Mouse (Mus musculus) olfactory bulb, adult 2 months (tissue): ENCODE data around the gene Flot1. TPM values are rescaled to one million over a fixed set of nuclear protein-coding genes. Genes with fewer than 3 reads are reported as not detected.

ENCODE experiments used
- H3K27ac ChIP-seq: fragments of 200-500 bp; 2 replicates; pipeline ENCODE4 v1.5.1; 2012; ENCODE audit warnings: low read depth, low read length; ENCODE audit not compliant: insufficient read depth
- H3K4me1 ChIP-seq: fragments of 200-500 bp; 2 replicates; pipeline ENCODE4 v1.6.1; 2012; ENCODE audit warnings: low read length; ENCODE audit not compliant: control insufficient read depth, insufficient read depth
- H3K4me3 ChIP-seq: fragments of 200-500 bp; 2 replicates; pipeline ENCODE4 v1.5.1; 2012; ENCODE audit warnings: mild to moderate bottlenecking, low read depth, low read length, moderate library complexity; ENCODE audit not compliant: insufficient read depth
- CTCF ChIP-seq: fragments of 200-500 bp; IDR thresholded peaks from 2 replicates; pipeline ENCODE4 v1.5.1; 2012; ENCODE audit warnings: low read depth, mild to moderate bottlenecking, low read length, moderate library complexity; ENCODE audit not compliant: insufficient read depth
- POLR2A ChIP-seq: fragments of 200-500 bp; IDR thresholded peaks from 2 replicates; pipeline ENCODE4 v1.6.1; 2012; ENCODE audit warnings: mild to moderate bottlenecking, low read depth, low read length, moderate library complexity; ENCODE audit not compliant: insufficient read depth
- WGBS: fragments of 180-500 bp; shearing (Covaris S2); methylation state at CpG from one replicate; pipeline ENCODE4 v1.1.7; 2018; 5-methylcytosine and 5-hydroxymethylcytosine counted together
- polyA plus RNA-seq: library from polyadenylated mRNA; stranded (reverse); fragments of >200 nt; gene quantifications from 2 replicates; pipeline ENCODE4 v1.2.4, GENCODE M21; 2012; ENCODE audit warnings: low replicate concordance; ENCODE audit not compliant: missing spikeins, insufficient read depth, insufficient read length

Flot1 gene
- not detected in 2 replicates for polyA plus RNA-seq

DNA sequence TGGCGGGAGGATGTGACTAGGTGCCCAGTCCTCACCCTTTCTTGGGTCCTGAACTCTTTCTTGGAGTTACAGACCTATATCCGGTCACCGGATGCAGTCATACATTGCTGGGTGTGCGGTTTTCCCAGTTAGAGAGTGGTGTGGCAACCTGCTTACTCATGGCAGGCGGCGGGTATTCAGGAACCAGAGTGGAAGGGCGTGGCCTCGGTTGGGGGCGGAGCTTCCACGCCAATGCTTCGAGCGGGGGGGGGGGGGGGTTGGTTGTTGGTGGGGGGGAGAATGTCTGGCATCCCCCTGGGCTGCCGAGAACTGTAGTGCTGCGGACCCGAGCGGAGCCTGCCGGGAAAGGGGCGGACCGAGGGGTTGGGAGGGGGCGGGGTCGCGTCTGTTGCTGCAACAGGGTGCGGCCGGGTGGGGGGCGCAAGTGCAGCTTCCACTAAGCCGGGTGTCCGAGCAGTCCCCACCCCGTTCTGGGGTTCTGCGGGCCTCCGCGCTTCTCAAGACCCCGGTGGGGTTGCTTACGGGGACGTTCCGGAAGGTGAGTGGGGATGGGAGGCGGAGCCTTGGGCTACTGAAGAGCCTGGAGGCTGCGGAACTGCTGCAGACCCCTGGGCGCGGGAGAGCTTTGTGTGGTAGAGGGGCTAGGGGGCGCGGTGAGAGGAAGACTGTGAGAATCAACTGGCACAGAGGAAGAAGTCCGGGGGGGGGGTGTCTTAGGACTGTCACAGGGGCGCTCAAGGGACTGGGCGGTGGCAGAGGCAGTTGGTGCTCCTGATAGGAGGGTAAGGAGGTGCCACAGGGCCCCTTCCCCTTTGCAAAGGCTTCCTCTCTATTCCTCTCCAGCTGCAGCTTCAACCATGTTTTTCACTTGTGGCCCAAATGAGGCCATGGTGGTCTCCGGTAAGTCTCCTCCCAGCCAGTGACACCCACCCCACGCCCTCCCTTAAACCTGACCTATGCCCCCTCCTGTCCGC lies at the start of gene Flot1:
Flot1 (plus strand) TSS at position 267 of the 974 bp plus-strand sequence.
- Histone ChIP-seq H3K4me1 (peaks cover 18% of the 10 kb centered on the region), H3K27ac (peak within 1 kb of the TSS; percentile 31; the same call in 1 of the 2 replicates), H3K4me3 (peak within 1 kb of the TSS; percentile 70)
- TF ChIP-seq POLR2A (no peak), CTCF (no peak)
- 1% methylated on average over 41 of the region's 47 CpGs for WGBS

DNA sequence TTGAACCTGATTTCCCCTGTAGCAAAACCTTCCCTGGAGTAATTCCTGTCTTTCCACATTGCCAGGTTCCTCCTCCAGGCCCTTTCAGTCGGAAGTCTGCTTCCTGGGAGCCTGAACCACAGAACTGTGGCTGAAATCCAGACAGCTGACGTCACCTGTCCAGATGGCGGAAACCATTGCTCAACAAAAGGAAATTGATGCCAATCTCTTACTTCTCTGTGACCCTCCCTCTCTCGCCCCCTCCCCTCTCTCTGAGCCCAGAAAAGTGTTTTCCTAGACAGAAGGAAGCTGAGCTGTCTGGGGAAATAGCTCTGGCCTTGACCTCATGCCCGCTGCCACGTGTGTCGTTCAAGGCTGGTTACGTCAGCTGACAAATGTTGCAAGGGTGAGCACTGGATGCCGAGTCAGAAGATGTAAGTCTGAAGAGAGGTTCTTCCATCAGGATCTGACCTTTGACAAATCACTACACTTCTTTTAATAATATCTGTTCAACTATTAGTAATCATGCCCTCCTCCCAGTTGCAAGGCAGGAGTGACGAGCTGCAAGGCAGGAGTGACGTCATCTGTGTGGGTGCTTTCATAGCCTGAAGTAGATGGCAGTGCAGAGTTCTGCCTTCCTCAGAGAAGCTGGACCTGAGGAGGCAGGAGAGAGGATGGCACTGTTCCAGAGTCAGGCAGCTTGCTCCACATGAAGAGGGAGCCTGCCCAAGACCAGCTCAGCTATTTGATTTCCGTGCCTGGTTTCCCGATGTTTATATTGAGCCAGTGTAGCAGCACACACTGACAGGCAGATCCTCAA lies 46.0 kb upstream of the Flot1 start:
- no peak for TF ChIP-seq CTCF
- no peak for TF ChIP-seq POLR2A
- H3K4me3 ChIP-seq: no peak overlapping the region
- WGBS: 31% methylated on average over 13 of the region's 13 CpGs
- 0 out of 2 replicates have a peak overlapping the region, but pooled peaks have one; percentile 8 for H3K27ac ChIP-seq
- H3K4me1 ChIP-seq: peaks cover 8% of the 10 kb centered on the region

DNA sequence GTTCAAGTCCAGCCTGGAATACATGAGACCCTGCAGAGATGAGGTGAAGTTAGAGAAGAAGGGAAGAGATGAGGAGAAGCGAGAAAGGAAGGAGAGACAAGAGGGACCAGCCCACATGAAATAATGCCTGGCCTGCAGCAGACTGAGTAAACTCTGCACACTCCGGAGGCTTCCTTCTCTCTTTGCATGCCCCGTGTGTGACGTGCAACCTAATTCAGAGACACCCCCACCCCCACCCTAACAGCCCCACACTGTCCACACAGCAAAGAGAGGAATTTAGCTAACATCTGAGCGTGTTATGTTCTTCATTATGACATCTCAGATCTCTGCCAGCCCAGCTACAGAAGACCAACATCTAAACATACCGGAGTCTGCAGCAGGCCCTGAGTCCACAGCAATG lies 44.1 kb upstream of the Flot1 start:
- H3K27ac ChIP-seq: no peak overlapping the region
- 87% methylated on average over 6 of the region's 6 CpGs for WGBS
- peaks cover 8% of the 10 kb centered on the region for H3K4me1 ChIP-seq
- no peak for TF ChIP-seq CTCF
- TF ChIP-seq POLR2A: no peak
- no peak overlapping the region for H3K4me3 ChIP-seq

DNA sequence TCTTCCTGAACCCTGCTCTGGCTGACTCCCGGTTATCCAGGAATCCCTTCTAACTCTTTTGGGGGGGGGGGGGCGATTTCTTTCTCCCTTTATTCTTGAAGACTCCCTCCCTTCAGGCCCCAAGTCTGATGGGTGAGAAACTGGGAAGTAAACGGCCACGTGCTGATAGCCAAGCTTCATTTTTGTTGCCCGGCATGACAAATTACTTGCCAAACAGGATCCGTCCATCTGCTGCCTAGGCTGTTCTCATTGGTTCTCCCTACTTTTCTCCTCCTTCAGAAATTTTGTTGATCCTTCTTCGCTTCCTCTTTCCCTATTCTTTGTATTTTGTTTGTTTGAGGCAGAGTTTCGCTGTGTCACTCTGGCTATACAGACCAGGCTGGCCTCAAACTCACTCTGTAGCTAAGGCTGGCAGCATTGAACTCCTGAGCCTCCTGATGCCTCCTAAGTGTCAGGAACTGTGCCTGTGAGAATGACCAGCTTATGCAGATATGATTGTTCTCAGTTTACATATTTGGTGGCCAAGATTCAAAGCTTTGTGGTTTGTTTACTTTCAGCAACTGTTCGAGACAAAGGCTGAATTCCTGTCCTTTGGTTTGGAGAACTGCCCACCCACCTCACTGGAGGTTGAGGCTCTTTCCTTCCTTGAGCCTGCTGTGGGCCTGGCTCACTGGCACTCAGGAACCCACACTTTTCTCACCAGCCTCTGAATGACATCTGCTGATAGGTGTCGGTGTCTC lies 43.4 kb upstream of the Flot1 start:
- no peak overlapping the region for H3K4me3 ChIP-seq
- peaks cover 8% of the 10 kb centered on the region for H3K4me1 ChIP-seq
- 78% methylated on average over 10 of the region's 10 CpGs for WGBS
- no peak overlapping the region for H3K27ac ChIP-seq
- TF ChIP-seq POLR2A (no peak), CTCF (no peak)

DNA sequence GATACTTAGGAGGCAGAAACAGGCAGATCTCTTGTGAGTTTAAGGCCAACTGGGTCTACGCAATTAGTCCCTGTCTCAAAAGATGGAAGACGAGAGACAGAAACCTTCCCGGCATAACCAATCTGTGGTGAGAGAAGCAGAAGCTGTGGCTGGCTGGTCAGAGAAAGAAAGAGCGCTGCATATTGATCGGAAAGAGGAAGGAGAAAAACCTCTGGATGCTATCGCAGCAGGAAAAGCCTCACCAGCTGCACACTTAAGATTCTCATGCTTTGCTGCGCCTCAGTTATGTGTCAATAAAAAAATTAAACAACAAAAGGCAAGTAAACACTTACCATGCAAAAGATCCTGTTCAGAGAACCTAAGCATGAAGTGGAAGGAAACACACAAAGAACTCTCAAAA lies 42.7 kb upstream of the Flot1 start:
- no peak overlapping the region for H3K4me3 ChIP-seq
- 93% methylated on average over 7 of the region's 7 CpGs for WGBS
- peaks cover 8% of the 10 kb centered on the region for H3K4me1 ChIP-seq
- no peak for TF ChIP-seq CTCF
- no peak for TF ChIP-seq POLR2A
- H3K27ac ChIP-seq: no peak overlapping the region

DNA sequence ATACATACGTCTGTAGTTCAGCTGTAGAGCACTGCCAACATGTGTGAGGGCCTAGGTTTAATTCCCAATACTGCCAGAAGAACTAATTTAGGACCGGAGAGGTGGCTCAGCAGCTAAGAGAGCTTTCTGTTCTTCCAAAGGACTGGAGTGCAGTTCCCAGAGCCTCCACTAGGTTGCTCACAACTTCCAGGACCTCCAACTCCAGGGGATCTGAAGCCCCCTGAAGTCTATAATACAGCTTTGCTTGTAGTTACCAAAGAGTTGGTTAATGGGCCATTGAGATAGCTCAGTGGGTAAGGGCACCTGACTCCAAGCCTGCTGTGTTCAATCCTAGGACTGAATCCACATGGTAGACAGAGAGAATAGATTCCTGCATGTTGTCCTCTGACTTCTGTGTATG lies 40.6 kb upstream of the Flot1 start:
- no peak overlapping the region for H3K27ac ChIP-seq
- 80% methylated on average over 2 of the region's 2 CpGs for WGBS
- TF ChIP-seq POLR2A (no peak), CTCF (no peak)
- H3K4me3 ChIP-seq: no peak overlapping the region
- peaks cover under 1% of the 10 kb centered on the region; the same call in 1 of the 2 replicates for H3K4me1 ChIP-seq

DNA sequence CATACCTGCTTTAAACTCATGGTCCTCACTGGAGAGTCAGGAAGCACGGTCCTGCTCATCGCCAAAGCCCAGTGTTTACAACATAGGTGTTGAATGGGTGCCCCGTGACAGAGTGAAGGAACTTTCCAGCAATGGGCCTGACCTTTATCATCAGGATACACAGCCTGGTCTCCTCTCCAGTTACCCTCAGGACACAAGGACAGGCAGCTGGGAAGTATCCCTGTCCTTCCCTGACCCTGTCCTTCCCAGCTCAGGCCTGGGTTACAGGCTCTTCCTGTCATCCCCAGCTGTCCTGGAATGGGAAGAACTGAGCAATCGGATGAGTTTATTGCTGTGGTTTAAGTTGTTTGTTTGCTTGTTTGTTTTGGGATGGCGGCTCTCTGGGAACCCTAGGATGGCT lies 40.1 kb upstream of the Flot1 start:
- Histone ChIP-seq H3K4me3 (no peak overlapping the region), H3K4me1 (no peaks in the 10 kb centered on the region), H3K27ac (no peak overlapping the region)
- TF ChIP-seq CTCF (no peak), POLR2A (no peak)
- WGBS: 96% methylated on average over 5 of the region's 5 CpGs

DNA sequence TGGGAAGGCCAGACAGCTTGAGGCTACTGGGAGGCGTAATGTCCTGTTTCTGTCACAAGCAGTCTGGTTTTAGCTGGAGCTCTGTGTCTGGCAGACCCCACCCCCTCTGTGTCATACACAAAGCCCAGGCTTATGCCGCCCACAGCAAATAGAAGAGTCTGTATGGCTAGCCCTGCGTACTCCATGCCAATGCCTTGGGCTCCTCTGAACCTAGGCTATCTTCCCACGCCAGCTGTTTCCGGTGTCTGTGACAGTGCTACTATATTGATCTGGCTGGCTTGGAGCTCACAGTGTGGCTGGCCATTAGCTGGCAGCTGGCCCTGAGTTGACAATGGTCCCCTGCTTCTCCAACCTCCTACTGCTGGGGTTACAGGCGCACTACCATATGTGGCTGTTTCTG lies 39.1 kb upstream of the Flot1 start:
- Histone ChIP-seq H3K4me1 (no peaks in the 10 kb centered on the region), H3K4me3 (no peak overlapping the region), H3K27ac (no peak overlapping the region)
- 75% methylated on average over 6 of the region's 6 CpGs for WGBS
- TF ChIP-seq POLR2A (no peak), CTCF (no peak)
